Mouse (Mus musculus) hindbrain, embryonic 15.5 days (tissue): ENCODE data around the gene 2810408A11Rik. TPM values are rescaled to one million over a fixed set of nuclear protein-coding genes. Genes with fewer than 3 reads are reported as not detected.

Experiments used
- ATAC-seq: fragments of 200-750 bp; cut with Nextera tagmentation; 2 replicates; pipeline ENCODE4 v1.8.0; 2017; ENCODE audit warnings: low read depth, moderate number of reproducible peaks, moderate TSS enrichment; ENCODE audit not compliant: low FRiP score
- H3K27ac ChIP-seq: fragments of 300-500 bp; sonication (generic); replicated peaks from 2 replicates; pipeline ENCODE4 v1.5.1; 2015; ENCODE audit warnings: mild to moderate bottlenecking, inconsistent platforms
- H3K27me3 ChIP-seq: fragments of 300-500 bp; sonication (generic); 2 replicates; pipeline ENCODE4 v1.6.1; 2015; ENCODE audit warnings: control low read depth, inconsistent platforms
- H3K36me3 ChIP-seq: fragments of 300-500 bp; sonication (generic); 2 replicates; pipeline ENCODE4 v1.6.1; 2015; ENCODE audit warnings: control low read depth, inconsistent platforms
- H3K4me1 ChIP-seq: fragments of 300-500 bp; sonication (generic); replicated peaks from 2 replicates; pipeline ENCODE4 v1.6.1; 2015; ENCODE audit warnings: control low read depth, inconsistent platforms
- H3K4me2 ChIP-seq: fragments of 300-500 bp; sonication (generic); 2 replicates; pipeline ENCODE4 v1.6.1; 2015; ENCODE audit warnings: moderate library complexity, mild to moderate bottlenecking, inconsistent platforms
- H3K4me3 ChIP-seq: fragments of 300-500 bp; sonication (generic); 2 replicates; pipeline ENCODE4 v1.5.1; 2015; ENCODE audit warnings: mild to moderate bottlenecking, inconsistent platforms
- H3K9ac ChIP-seq: fragments of 300-500 bp; sonication (generic); 2 replicates; pipeline ENCODE4 v1.6.1; 2015; ENCODE audit warnings: inconsistent platforms
- H3K9me3 ChIP-seq: fragments of 300-500 bp; sonication (generic); 2 replicates; pipeline ENCODE4 v1.6.1; 2016; ENCODE audit warnings: control low read depth, inconsistent platforms
- WGBS: fragments of 180-500 bp; shearing (Covaris S2); methylation state at CpG from one replicate; pipeline ENCODE4 v1.1.7; 2015; 5-methylcytosine and 5-hydroxymethylcytosine counted together
- polyA plus RNA-seq: library from polyadenylated mRNA; unstranded; fragments of >200 nt; fragmentation: Nextera tagmentation; extraction: Ambion mirVana; gene quantifications from 2 replicates; pipeline ENCODE4 v1.2.1, GENCODE M21; 2015

2810408A11Rik gene
- polyA plus RNA-seq, 1 experiment from 2014 or later = 8.8 TPM

GRCm38 (mm10) chr11:69929712-69930111 lies 28.9 kb upstream of the 2810408A11Rik start:
- no peak overlapping the region for H3K27ac ChIP-seq
- no peak for ATAC-seq
- H3K36me3 ChIP-seq = no peaks in the 10 kb centered on the region
- no peak overlapping the region for H3K4me2 ChIP-seq
- WGBS = 87% methylated on average over 4 of the region's 4 CpGs
- H3K27me3 ChIP-seq = no peaks in the 10 kb centered on the region
- no peak overlapping the region for H3K4me3 ChIP-seq
- H3K9me3 ChIP-seq = no peaks in the 10 kb centered on the region
- H3K9ac ChIP-seq = no peak overlapping the region
- H3K4me1 ChIP-seq = peaks cover 7% of the 10 kb centered on the region

- no peak overlapping the region for H3K4me3 ChIP-seq
These were observed 26.7 kb upstream of the 2810408A11Rik start for GRCm38 (mm10) chr11:69927501-69927900.

GRCm38 (mm10) chr11:69922796-69923195 lies 22.0 kb upstream of the 2810408A11Rik start:
- no peaks in the 10 kb centered on the region for H3K27me3 ChIP-seq
- H3K36me3 ChIP-seq = peaks cover 12% of the 10 kb centered on the region
- no peak for ATAC-seq
- H3K9ac ChIP-seq = no peak overlapping the region
- H3K4me2 ChIP-seq = peak overlapping the region; percentile 93
- H3K9me3 ChIP-seq = no peaks in the 10 kb centered on the region
- peak overlapping the region; percentile 93; the same call in 1 of the 2 replicates for H3K27ac ChIP-seq
- H3K4me3 ChIP-seq = no peak overlapping the region
- peaks cover 28% of the 10 kb centered on the region for H3K4me1 ChIP-seq
- WGBS = 69% methylated on average over 3 of the region's 3 CpGs

More at GRCm38 (mm10) chr11:69927501-69927900, 26.7 kb upstream of the 2810408A11Rik start:
- no peaks in the 10 kb centered on the region for H3K36me3 ChIP-seq
- no peaks in the 10 kb centered on the region for H3K27me3 ChIP-seq
- H3K9me3 ChIP-seq = no peaks in the 10 kb centered on the region
- ATAC-seq = no peak
- H3K4me2 ChIP-seq = no peak overlapping the region
- no peak overlapping the region for H3K9ac ChIP-seq
- 98% methylated on average over 2 of the region's 2 CpGs for WGBS
- no peak overlapping the region for H3K27ac ChIP-seq
- H3K4me1 ChIP-seq = peaks cover 5% of the 10 kb centered on the region

GRCm38 (mm10) chr11:69922012-69922756 lies 21.4 kb upstream of the 2810408A11Rik start:
- Histone ChIP-seq H3K9ac (peak overlapping the region; percentile 49), H3K27me3 (no peaks in the 10 kb centered on the region), H3K4me1 (peaks cover 28% of the 10 kb centered on the region), H3K27ac (peak overlapping the region; percentile 93), H3K9me3 (no peaks in the 10 kb centered on the region), H3K36me3 (peaks cover 19% of the 10 kb centered on the region), H3K4me2 (peak overlapping the region; percentile 93), H3K4me3 (peak overlapping the region; percentile 91)
- WGBS = 2% methylated on average over 12 of the region's 12 CpGs
- ATAC-seq = no peak

- WGBS = under 1% methylated on average over 75 of the region's 78 CpGs
- no peaks in the 10 kb centered on the region for H3K9me3 ChIP-seq
- peak within 1 kb of the TSS; percentile 87 for H3K9ac ChIP-seq
- H3K36me3 ChIP-seq = peaks cover 27% of the 10 kb centered on the region
- peak within 1 kb of the TSS; percentile 91 for H3K4me3 ChIP-seq
- peak within 1 kb of the TSS; percentile 95 for H3K27ac ChIP-seq
- peak; percentile 97 for ATAC-seq
- peaks cover 28% of the 10 kb centered on the region for H3K4me1 ChIP-seq
- H3K4me2 ChIP-seq = peak within 1 kb of the TSS; percentile 93
- no peaks in the 10 kb centered on the region for H3K27me3 ChIP-seq
These were observed 20.6 kb upstream of the 2810408A11Rik start, which contains the start of gene Eif5a for GRCm38 (mm10) chr11:69921114-69922011. Gene Eif5a (minus strand): TSS chr11:69921958.

- H3K9me3 ChIP-seq = no peaks in the 10 kb centered on the region
- H3K9ac ChIP-seq = peak overlapping the region; percentile 87
- WGBS = under 1% methylated on average over 49 of the region's 65 CpGs
- peaks cover 33% of the 10 kb centered on the region for H3K4me1 ChIP-seq
- peak; percentile 25 for ATAC-seq
- H3K4me2 ChIP-seq = peak overlapping the region; percentile 93
- peak overlapping the region; percentile 95 for H3K27ac ChIP-seq
- peaks cover 35% of the 10 kb centered on the region for H3K36me3 ChIP-seq
- H3K27me3 ChIP-seq = no peaks in the 10 kb centered on the region
- peak overlapping the region; percentile 91 for H3K4me3 ChIP-seq
These were observed 19.7 kb upstream of the 2810408A11Rik start for GRCm38 (mm10) chr11:69920266-69921031.

- H3K27me3 ChIP-seq = no peaks in the 10 kb centered on the region
- H3K9me3 ChIP-seq = no peaks in the 10 kb centered on the region
- peak overlapping the region; percentile 91 for H3K4me3 ChIP-seq
- H3K36me3 ChIP-seq = peaks cover 41% of the 10 kb centered on the region
- peak overlapping the region; percentile 95 for H3K27ac ChIP-seq
- no peak for ATAC-seq
- 2% methylated on average over 17 of the region's 17 CpGs for WGBS
- peak overlapping the region; percentile 87 for H3K9ac ChIP-seq
- H3K4me2 ChIP-seq = peak overlapping the region; percentile 93
- peaks cover 40% of the 10 kb centered on the region for H3K4me1 ChIP-seq
These were observed 19.0 kb upstream of the 2810408A11Rik start for GRCm38 (mm10) chr11:69919661-69920265.

GRCm38 (mm10) chr11:69919053-69919452 lies 18.3 kb upstream of the 2810408A11Rik start:
- Histone ChIP-seq H3K27me3 (no peaks in the 10 kb centered on the region), H3K4me1 (peaks cover 46% of the 10 kb centered on the region), H3K36me3 (peaks cover 41% of the 10 kb centered on the region), H3K4me3 (peak overlapping the region; percentile 91), H3K9ac (no peak overlapping the region), H3K4me2 (peak overlapping the region; percentile 93), H3K27ac (no peak overlapping the region), H3K9me3 (no peaks in the 10 kb centered on the region)
- no peak for ATAC-seq
- 83% methylated on average over 9 of the region's 9 CpGs for WGBS

GRCm38 (mm10) chr11:69918118-69918517 lies 17.3 kb upstream of the 2810408A11Rik start:
- peaks cover 52% of the 10 kb centered on the region for H3K4me1 ChIP-seq
- H3K4me3 ChIP-seq = no peak overlapping the region
- no peak overlapping the region for H3K27ac ChIP-seq
- 91% methylated on average over 5 of the region's 5 CpGs for WGBS
- no peak overlapping the region for H3K4me2 ChIP-seq
- H3K9ac ChIP-seq = no peak overlapping the region
- H3K27me3 ChIP-seq = no peaks in the 10 kb centered on the region
- H3K9me3 ChIP-seq = no peaks in the 10 kb centered on the region
- peaks cover 43% of the 10 kb centered on the region for H3K36me3 ChIP-seq
- ATAC-seq = no peak

GRCm38 (mm10) chr11:69917379-69917948 lies 16.7 kb upstream of the 2810408A11Rik start:
- Histone ChIP-seq H3K4me1 (peaks cover 51% of the 10 kb centered on the region), H3K27me3 (no peaks in the 10 kb centered on the region), H3K27ac (no peak overlapping the region), H3K9ac (no peak overlapping the region), H3K4me3 (no peak overlapping the region), H3K9me3 (no peaks in the 10 kb centered on the region), H3K4me2 (no peak overlapping the region), H3K36me3 (peaks cover 47% of the 10 kb centered on the region)
- WGBS = 89% methylated on average over 8 of the region's 8 CpGs
- ATAC-seq = no peak
